Mouse (Mus musculus) heart, postnatal 0 days (tissue): Measurements from ENCODE around the gene Csgalnact2. TPM values are rescaled to one million over a fixed set of nuclear protein-coding genes. Genes with fewer than 3 reads are reported as not detected.

Source experiments
- ATAC-seq: fragments of 200-750 bp; cut with Nextera tagmentation; 2 replicates; pipeline ENCODE4 v1.8.0; 2017; ENCODE audit warnings: low read depth, moderate number of reproducible peaks, moderate library complexity; ENCODE audit not compliant: insufficient read depth
- DNase-seq: peaks from one replicate; pipeline ENCODE4 v3.0.0-alpha.2; 2016; ENCODE audit warnings: low spot score
- H3K27ac ChIP-seq: fragments of 300-500 bp; sonication (generic); 2 replicates; pipeline ENCODE4 v1.5.1; 2014; ENCODE audit warnings: low read depth, mild to moderate bottlenecking
- H3K27me3 ChIP-seq: fragments of 300-500 bp; sonication (generic); 2 replicates; pipeline ENCODE4 v1.6.1; 2014; ENCODE audit warnings: low read length, mixed read lengths; ENCODE audit not compliant: control insufficient read depth, insufficient read depth
- H3K36me3 ChIP-seq: fragments of 300-500 bp; sonication (generic); replicated peaks from 2 replicates; pipeline ENCODE4 v1.6.1; 2014; ENCODE audit warnings: low read length, mixed read lengths; ENCODE audit not compliant: control insufficient read depth, insufficient read depth
- H3K4me1 ChIP-seq: fragments of 300-500 bp; sonication (generic); 2 replicates; pipeline ENCODE4 v1.6.1; 2014; ENCODE audit warnings: antibody characterized with exemption; ENCODE audit not compliant: control insufficient read depth, insufficient read depth
- H3K4me2 ChIP-seq: fragments of 300-500 bp; sonication (generic); 2 replicates; pipeline ENCODE4 v1.6.1; 2014; ENCODE audit warnings: low read depth, mild to moderate bottlenecking, low read length, moderate library complexity
- H3K4me3 ChIP-seq: fragments of 300-500 bp; sonication (generic); 2 replicates; pipeline ENCODE4 v1.5.1; 2014; ENCODE audit warnings: low read depth, low read length
- H3K9ac ChIP-seq: fragments of 300-500 bp; sonication (generic); replicated peaks from 2 replicates; pipeline ENCODE4 v1.6.1; 2014; ENCODE audit warnings: low read depth, low read length, mixed read lengths
- H3K9me3 ChIP-seq: fragments of 300-500 bp; sonication (generic); replicated peaks from 2 replicates; pipeline ENCODE4 v1.6.1; 2016; ENCODE audit warnings: low read length; ENCODE audit not compliant: control insufficient read depth
- CTCF ChIP-seq: IDR thresholded peaks from 2 replicates; pipeline ENCODE4 v1.5.1; 2016; ENCODE audit warnings: antibody characterized with exemption, control low read depth, low read depth
- EP300 ChIP-seq: IDR thresholded peaks from 2 replicates; pipeline ENCODE4 v1.6.1; 2016; ENCODE audit warnings: antibody characterized with exemption, low read depth
- WGBS: fragments of 180-500 bp; shearing (Covaris S2); extraction: QIAGEN DNeasy Blood & Tissue Kit; methylation state at CpG from one replicate; pipeline ENCODE4 v1.1.7; 2014; 5-methylcytosine and 5-hydroxymethylcytosine counted together
- microRNA-seq: library from miRNA; unstranded; fragments of <30 nt; microRNA quantifications from one replicate; pipeline ENCODE4, GENCODE M21; 2016
- polyA plus RNA-seq: library from polyadenylated mRNA; unstranded; fragments of >200 nt; fragmentation: Nextera tagmentation; extraction: Ambion mirVana; gene quantifications from 2 replicates; pipeline ENCODE4 v1.2.1, GENCODE M21; 2015
- total RNA-seq: library from RNA; depleted of rRNA; stranded (reverse); fragments of >200 nt; gene quantifications from 2 replicates; pipeline ENCODE4 v1.2.3, GENCODE M21; 2014; ENCODE audit warnings: low replicate concordance; rRNA removed

The Csgalnact2 gene
- total and polyA plus RNA-seq, 2 experiments from 2014 or later: 11.6 to 13.0 TPM

- 0 out of 2 replicates have a peak overlapping the region, but pooled peaks have one; percentile 17 for H3K9ac ChIP-seq
- no peaks in the 10 kb centered on the region for H3K9me3 ChIP-seq
- under 1% methylated on average over 36 of the region's 40 CpGs for WGBS
- peak; percentile 66 for ATAC-seq
- no peaks in the 10 kb centered on the region for H3K36me3 ChIP-seq
- H3K4me2 ChIP-seq: peak overlapping the region; percentile 97
- peaks cover 26% of the 10 kb centered on the region for H3K27me3 ChIP-seq
- H3K4me3 ChIP-seq: peak overlapping the region; percentile 55
- TF ChIP-seq EP300 (no peak), CTCF (no peak)
- H3K27ac ChIP-seq: no peak overlapping the region
- H3K4me1 ChIP-seq: peaks cover 15% of the 10 kb centered on the region
- DNase-seq: peak; percentile 25
Observed at GRCm38 (mm10) chr6:118066199-118067081, 72.5 kb downstream of the Csgalnact2 start.

GRCm38 (mm10) chr6:118065837-118066198, 73.1 kb downstream of the Csgalnact2 start:
- Histone ChIP-seq H3K27me3 (peaks cover 26% of the 10 kb centered on the region), H3K27ac (no peak overlapping the region), H3K4me3 (peak overlapping the region; percentile 55), H3K4me1 (peaks cover 15% of the 10 kb centered on the region), H3K36me3 (no peaks in the 10 kb centered on the region), H3K9ac (no peak overlapping the region), H3K4me2 (peak overlapping the region; percentile 97), H3K9me3 (no peaks in the 10 kb centered on the region)
- TF ChIP-seq EP300 (no peak), CTCF (no peak)
- ATAC-seq: peak; percentile 11; the same call in 1 of the 2 replicates
- DNase-seq: no peak
- 0% methylated on average over 10 of the region's 12 CpGs for WGBS

GRCm38 (mm10) chr6:118064968-118065530, 73.9 kb downstream of the Csgalnact2 start:
- Histone ChIP-seq H3K9me3 (no peaks in the 10 kb centered on the region), H3K4me2 (no peak overlapping the region), H3K4me1 (peaks cover 15% of the 10 kb centered on the region), H3K4me3 (peak overlapping the region; percentile 55; the same call in 1 of the 2 replicates), H3K27ac (no peak overlapping the region), H3K9ac (no peak overlapping the region), H3K36me3 (no peaks in the 10 kb centered on the region), H3K27me3 (peaks cover 26% of the 10 kb centered on the region)
- WGBS: 21% methylated on average over 7 of the region's 7 CpGs
- peak; percentile 63 for TF ChIP-seq CTCF
- no peak for TF ChIP-seq EP300
- DNase-seq: peak; percentile 28
- ATAC-seq: no peak

- no peak for TF ChIP-seq CTCF
- no peak for TF ChIP-seq EP300
- H3K4me1 ChIP-seq: peaks cover 15% of the 10 kb centered on the region
- H3K27me3 ChIP-seq: peaks cover 26% of the 10 kb centered on the region
- 51% methylated on average over 5 of the region's 5 CpGs for WGBS
- H3K4me3 ChIP-seq: no peak overlapping the region
- H3K27ac ChIP-seq: no peak overlapping the region
- ATAC-seq (no peak), DNase-seq (no peak)
- H3K9me3 ChIP-seq: no peaks in the 10 kb centered on the region
- H3K4me2 ChIP-seq: no peak overlapping the region
- no peak overlapping the region for H3K9ac ChIP-seq
- no peaks in the 10 kb centered on the region for H3K36me3 ChIP-seq
Observed at GRCm38 (mm10) chr6:118063266-118063665, 75.7 kb downstream of the Csgalnact2 start.

- Histone ChIP-seq H3K27me3 (peaks cover 19% of the 10 kb centered on the region), H3K36me3 (no peaks in the 10 kb centered on the region), H3K9ac (no peak overlapping the region), H3K4me2 (no peak overlapping the region), H3K4me3 (no peak overlapping the region), H3K27ac (no peak overlapping the region), H3K4me1 (peaks cover 7% of the 10 kb centered on the region), H3K9me3 (no peaks in the 10 kb centered on the region)
- 87% methylated on average over 4 of the region's 4 CpGs for WGBS
- no peak for DNase-seq
- ATAC-seq: no peak
- TF ChIP-seq CTCF: no peak
- no peak for TF ChIP-seq EP300
Observed at GRCm38 (mm10) chr6:118061266-118061665, 77.7 kb downstream of the Csgalnact2 start.

Small RNA genes lying within 50 kb of the gene (microRNA-seq; reads per million reads assigned to microRNA genes)
- gene Mir7044: not detected

Other genes starting within 250 kb of the Csgalnact2 start
- gene Hnrnpf, start 238.8 kb downstream of the Csgalnact2 start, total RNA-seq: 223 and 234 TPM in 2 replicates
- gene Hnrnpf, start 238.8 kb downstream of the Csgalnact2 start, polyA plus RNA-seq: 292 and 314 TPM in 2 replicates
- gene Fxyd4, start 201.4 kb downstream of the Csgalnact2 start, total RNA-seq: not detected in 2 replicates
- gene Fxyd4, start 201.4 kb downstream of the Csgalnact2 start, polyA plus RNA-seq: 0.55 and 0.97 TPM in 2 replicates
- gene Rasgef1a, start 127.7 kb downstream of the Csgalnact2 start, total RNA-seq: 1.8 and 2.1 TPM in 2 replicates
- gene Rasgef1a, start 127.7 kb downstream of the Csgalnact2 start, polyA plus RNA-seq: 0.16 and 0.18 TPM in 2 replicates
- gene Ret, start 58.6 kb upstream of the Csgalnact2 start, total RNA-seq: 0.23 and 3.6 TPM in 2 replicates
- 0.34 and 0.38 TPM in 2 replicates for gene Ret, start 58.6 kb upstream of the Csgalnact2 start, polyA plus RNA-seq